Mouse (Mus musculus) liver, embryonic 12.5 days (tissue): ENCODE data around the gene 4931428F04Rik. TPM values are rescaled to one million over a fixed set of nuclear protein-coding genes. Genes with fewer than 3 reads are reported as not detected.
"Not testable (repeated sequence)": the region's sequence is repeated elsewhere in the genome, so short reads cannot be mapped to it uniquely, and the experiment has no call there.

ENCODE experiments used
- ATAC-seq: fragments of 200-750 bp; cut with Nextera tagmentation; 2 replicates; pipeline ENCODE4 v1.8.0; 2017; ENCODE audit warnings: moderate number of reproducible peaks, mild to moderate bottlenecking, moderate library complexity
- H3K27ac ChIP-seq: fragments of 300-500 bp; sonication (generic); 2 replicates; pipeline ENCODE4 v1.5.1; 2016; ENCODE audit warnings: mild to moderate bottlenecking
- H3K27me3 ChIP-seq: fragments of 300-500 bp; sonication (generic); replicated peaks from 2 replicates; pipeline ENCODE4 v1.6.1; 2016; ENCODE audit warnings: mild to moderate bottlenecking, moderate library complexity
- H3K36me3 ChIP-seq: fragments of 300-500 bp; sonication (generic); 2 replicates; pipeline ENCODE4 v1.6.1; 2016; ENCODE audit warnings: mild to moderate bottlenecking, moderate library complexity
- H3K4me1 ChIP-seq: fragments of 300-500 bp; sonication (generic); 2 replicates; pipeline ENCODE4 v1.6.1; 2016
- H3K4me2 ChIP-seq: fragments of 300-500 bp; sonication (generic); 2 replicates; pipeline ENCODE4 v1.6.1; 2016; ENCODE audit warnings: mild to moderate bottlenecking, moderate library complexity
- H3K4me3 ChIP-seq: fragments of 300-500 bp; sonication (generic); 2 replicates; pipeline ENCODE4 v1.5.1; 2016; ENCODE audit warnings: mild to moderate bottlenecking, moderate library complexity
- H3K9ac ChIP-seq: fragments of 300-500 bp; sonication (generic); 2 replicates; pipeline ENCODE4 v1.6.1; 2016; ENCODE audit warnings: mild to moderate bottlenecking, moderate library complexity
- H3K9me3 ChIP-seq: fragments of 300-500 bp; sonication (generic); replicated peaks from 2 replicates; pipeline ENCODE4 v1.6.1; 2016; ENCODE audit warnings: mild to moderate bottlenecking, moderate library complexity
- WGBS: fragments of 180-500 bp; shearing (Covaris S2); methylation state at CpG from one replicate; pipeline ENCODE4 v1.1.7; 2016; ENCODE audit not compliant: insufficient replicate concordance; 5-methylcytosine and 5-hydroxymethylcytosine counted together
- polyA plus RNA-seq: library from polyadenylated mRNA; unstranded; fragments of >200 nt; fragmentation: Nextera tagmentation; extraction: Ambion mirVana; gene quantifications from 2 replicates; pipeline ENCODE4 v1.2.1, GENCODE M21; 2016

4931428F04Rik gene
- polyA plus RNA-seq, 1 experiment from 2014 or later = 1.6 TPM

DNA sequence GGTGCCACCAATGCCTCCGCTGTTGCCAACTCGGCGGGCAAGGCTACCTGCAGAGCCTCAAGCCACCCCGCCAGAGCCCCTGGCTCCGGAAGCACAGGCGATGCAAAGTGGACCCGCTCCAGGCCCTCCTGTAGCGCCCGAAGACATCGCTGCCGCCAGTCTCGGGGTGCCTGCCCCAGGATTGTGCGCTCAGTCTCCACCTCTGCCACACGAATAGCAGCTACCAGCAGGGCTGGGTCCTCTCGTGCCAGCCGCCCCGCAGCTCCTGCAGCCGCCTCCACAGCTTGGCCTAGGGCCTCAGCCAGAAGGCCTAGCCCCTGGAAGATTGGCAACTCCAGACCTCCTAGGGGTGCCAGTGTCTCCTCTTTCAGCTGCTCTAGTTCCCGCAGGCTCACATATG lies 3.7 kb upstream of the 4931428F04Rik start:
- H3K4me1 ChIP-seq = peaks cover 49% of the 10 kb centered on the region
- 74% methylated on average over 19 of the region's 19 CpGs for WGBS
- peaks cover 3% of the 10 kb centered on the region for H3K36me3 ChIP-seq
- H3K27me3 ChIP-seq = peaks cover 12% of the 10 kb centered on the region
- no peak for ATAC-seq
- H3K9me3 ChIP-seq = no peaks in the 10 kb centered on the region
- no peak overlapping the region for H3K9ac ChIP-seq
- H3K4me3 ChIP-seq = no peak overlapping the region
- no peak overlapping the region for H3K4me2 ChIP-seq
- no peak overlapping the region for H3K27ac ChIP-seq

DNA sequence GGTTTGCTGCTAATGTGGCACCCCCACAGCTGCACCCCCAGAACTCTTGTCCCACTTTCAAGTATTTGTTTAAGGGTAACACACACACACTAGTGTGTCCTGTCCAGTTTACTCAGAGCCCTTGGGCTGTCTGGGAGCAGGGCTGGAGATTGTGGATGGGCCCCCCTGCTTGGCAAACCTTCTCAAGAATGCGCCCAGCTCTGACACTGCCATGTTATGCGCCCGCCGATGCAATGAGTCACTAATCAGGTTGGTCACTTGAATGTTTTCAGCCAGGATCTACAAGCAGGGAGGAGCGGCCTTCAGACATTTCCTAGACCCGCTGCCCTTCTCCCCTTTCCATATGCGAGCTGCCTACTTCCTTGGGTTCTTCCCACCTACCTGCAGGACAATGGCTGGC lies 2.8 kb upstream of the 4931428F04Rik start:
- Histone ChIP-seq H3K4me2 (no peak overlapping the region), H3K27ac (no peak overlapping the region), H3K36me3 (no peaks in the 10 kb centered on the region), H3K27me3 (peaks cover 12% of the 10 kb centered on the region), H3K9me3 (no peaks in the 10 kb centered on the region), H3K4me1 (peaks cover 51% of the 10 kb centered on the region), H3K4me3 (no peak overlapping the region), H3K9ac (no peak overlapping the region)
- ATAC-seq = no peak
- WGBS = 77% methylated on average over 7 of the region's 7 CpGs

DNA sequence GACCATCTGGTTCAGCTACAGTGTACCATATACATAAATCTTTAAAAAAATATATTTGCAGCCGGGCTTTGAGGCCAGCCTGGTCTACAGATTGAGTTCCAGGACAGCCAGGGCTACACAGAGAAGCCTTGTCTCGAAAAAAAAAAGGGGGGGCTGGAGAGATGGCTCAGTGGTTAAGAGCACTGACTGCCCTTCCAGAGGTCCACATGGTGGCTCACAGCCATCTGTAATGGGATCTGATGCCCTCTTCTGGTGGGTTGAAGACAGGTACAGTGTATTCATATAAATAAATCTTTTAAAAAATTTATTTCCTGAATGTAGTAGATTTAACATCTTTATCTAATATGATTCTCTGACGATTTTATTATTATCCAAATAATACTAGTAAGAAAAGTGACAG lies 2.1 kb upstream of the 4931428F04Rik start:
- 44% methylated on average over 3 of the region's 3 CpGs for WGBS
- H3K9me3 ChIP-seq, H3K4me2 ChIP-seq, ATAC-seq, H3K27ac ChIP-seq, H3K4me3 ChIP-seq, H3K36me3 ChIP-seq, H3K9ac ChIP-seq: not testable (repeated sequence)
- peaks cover 46% of the 10 kb centered on the region for H3K4me1 ChIP-seq
- H3K27me3 ChIP-seq = peaks cover 15% of the 10 kb centered on the region

DNA sequence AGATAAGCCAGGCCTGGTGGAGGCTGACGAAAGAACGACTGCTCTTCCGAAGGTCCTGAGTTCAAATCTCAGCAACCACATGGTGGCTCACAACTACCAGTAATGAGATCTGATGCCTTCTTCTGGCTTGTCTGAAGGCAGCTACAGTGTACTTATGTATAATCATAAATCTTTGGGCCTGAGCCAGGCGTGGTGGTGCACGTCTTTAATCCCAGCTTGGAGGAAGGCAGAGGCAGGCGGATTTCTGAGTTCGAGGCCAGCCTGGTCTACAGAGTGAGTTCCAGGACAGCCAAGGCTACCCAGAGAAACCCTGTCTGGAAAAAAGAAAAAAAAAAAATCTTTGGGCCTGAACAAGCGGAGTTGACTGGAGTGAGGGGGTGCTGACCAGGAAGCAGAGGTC lies 1.7 kb upstream of the 4931428F04Rik start:
- not testable (repeated sequence) for H3K36me3 ChIP-seq, ATAC-seq, H3K9ac ChIP-seq, H3K4me3 ChIP-seq, H3K27ac ChIP-seq, H3K4me2 ChIP-seq, H3K9me3 ChIP-seq
- 77% methylated on average over 8 of the region's 8 CpGs for WGBS
- peaks cover 19% of the 10 kb centered on the region for H3K27me3 ChIP-seq
- H3K4me1 ChIP-seq = peaks cover 42% of the 10 kb centered on the region

DNA sequence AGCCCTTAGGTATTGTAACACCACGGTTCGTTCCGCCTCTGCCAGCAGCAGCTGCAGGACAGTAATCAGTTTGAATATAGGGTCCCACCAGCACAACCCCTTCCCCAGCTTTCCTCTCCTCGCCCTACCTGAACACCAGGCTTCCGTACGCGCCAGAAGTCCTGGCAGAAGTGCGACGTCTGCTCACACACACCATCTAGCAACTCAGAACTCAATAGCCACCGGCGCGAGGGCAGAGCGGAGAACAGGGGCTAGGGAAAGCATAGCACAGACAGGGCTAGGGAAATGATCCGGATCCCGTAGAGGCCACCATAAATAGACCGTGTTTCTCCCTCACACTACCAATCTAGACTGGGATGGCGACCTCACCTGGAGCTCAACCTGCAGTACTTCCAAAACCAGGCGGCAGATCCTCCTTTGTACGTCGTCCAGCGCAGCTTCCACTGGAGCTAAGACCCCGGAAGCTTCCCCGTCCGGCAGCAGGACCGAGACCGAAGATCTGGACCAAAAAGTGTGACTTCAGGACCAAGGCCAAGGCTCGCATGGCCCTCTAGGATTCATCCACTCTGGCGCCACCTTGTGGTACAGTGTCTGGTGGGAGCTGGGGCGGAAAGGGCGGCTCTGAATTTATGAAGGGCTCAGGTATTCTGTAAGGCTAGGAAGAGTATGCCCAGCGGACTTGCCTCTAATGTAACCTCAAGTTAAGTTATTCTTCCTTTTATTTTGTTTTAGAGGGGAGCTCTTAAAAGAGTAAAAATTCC lies 1.1 kb upstream of the 4931428F04Rik start:
- Histone ChIP-seq H3K9me3 (no peaks in the 10 kb centered on the region), H3K9ac (no peak overlapping the region), H3K4me3 (peak overlapping the region; percentile 53), H3K27ac (no peak overlapping the region), H3K27me3 (peaks cover 26% of the 10 kb centered on the region), H3K4me2 (peak overlapping the region; percentile 85), H3K4me1 (peaks cover 36% of the 10 kb centered on the region), H3K36me3 (no peaks in the 10 kb centered on the region)
- WGBS = 17% methylated on average over 31 of the region's 31 CpGs
- ATAC-seq = no peak

DNA sequence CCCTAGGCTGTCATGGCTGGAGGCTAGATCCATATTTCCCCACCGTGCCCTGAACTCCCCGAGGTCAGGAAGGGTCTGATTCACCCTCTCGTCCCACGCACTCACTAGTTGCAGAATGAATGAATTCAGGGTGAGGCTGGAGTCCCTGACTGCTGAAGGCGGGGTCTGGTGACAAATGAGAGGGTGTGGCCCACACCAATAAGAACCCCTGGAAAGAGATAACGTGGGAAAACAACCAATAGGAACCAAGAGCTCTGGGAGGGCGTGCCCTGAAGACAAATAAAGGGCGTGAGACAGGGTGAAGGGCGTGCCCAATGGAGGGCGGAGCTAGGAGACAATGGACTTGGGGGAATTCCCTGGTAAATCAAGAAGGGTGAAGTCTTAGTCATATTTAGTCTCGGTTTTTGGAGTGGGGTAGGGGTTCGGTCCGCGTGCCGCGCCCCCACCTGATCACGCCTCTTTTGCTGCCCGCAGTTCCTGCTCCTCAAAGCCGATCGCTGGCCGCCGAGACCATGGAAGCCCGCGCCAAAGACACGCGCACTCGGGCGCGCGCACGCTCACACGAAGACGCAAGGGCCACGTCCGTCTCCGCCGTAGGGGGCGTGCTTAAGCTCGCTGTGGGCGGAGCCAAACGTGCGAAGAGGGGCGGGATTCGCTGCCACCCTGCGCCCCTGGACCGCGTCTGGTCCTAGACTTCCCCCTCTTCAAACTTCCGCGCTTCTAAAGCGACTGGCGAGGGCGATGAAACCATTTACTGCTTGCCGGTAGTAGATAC lies 519 bp downstream of the 4931428F04Rik start:
- Histone ChIP-seq H3K4me1 (peaks cover 33% of the 10 kb centered on the region), H3K4me2 (peak overlapping the region; percentile 85), H3K9me3 (no peaks in the 10 kb centered on the region), H3K27me3 (peaks cover 40% of the 10 kb centered on the region), H3K4me3 (peak overlapping the region; percentile 53), H3K36me3 (no peaks in the 10 kb centered on the region), H3K9ac (peak overlapping the region; percentile 25; the same call in 1 of the 2 replicates), H3K27ac (peak overlapping the region; percentile 59)
- peak; percentile 85 for ATAC-seq
- 1% methylated on average over 53 of the region's 53 CpGs for WGBS

DNA sequence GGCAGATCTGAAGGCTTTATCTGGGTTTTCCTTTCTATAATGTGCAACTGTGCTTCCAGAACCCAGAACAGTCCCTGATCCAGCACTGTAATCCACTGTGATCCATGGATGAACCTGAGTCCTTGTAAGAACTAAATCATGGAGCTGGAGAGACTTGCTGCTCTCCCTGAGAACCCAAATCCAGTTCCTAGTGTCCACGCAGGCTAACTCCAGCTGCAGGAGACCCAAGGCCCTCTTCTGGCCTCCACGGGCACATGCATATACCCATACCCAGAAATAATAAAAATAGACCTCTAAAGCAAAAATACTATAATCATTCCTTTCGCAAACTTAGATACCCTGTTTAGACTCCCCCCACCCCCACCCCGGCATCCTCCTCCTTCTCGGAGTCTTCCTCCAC lies 1.4 kb downstream of the 4931428F04Rik start:
- Histone ChIP-seq H3K9ac (no peak overlapping the region), H3K36me3 (no peaks in the 10 kb centered on the region), H3K4me1 (peaks cover 37% of the 10 kb centered on the region), H3K27me3 (peaks cover 46% of the 10 kb centered on the region), H3K9me3 (no peaks in the 10 kb centered on the region), H3K4me2 (no peak overlapping the region), H3K4me3 (no peak overlapping the region), H3K27ac (no peak overlapping the region)
- ATAC-seq = no peak
- WGBS = 85% methylated on average over 5 of the region's 5 CpGs

DNA sequence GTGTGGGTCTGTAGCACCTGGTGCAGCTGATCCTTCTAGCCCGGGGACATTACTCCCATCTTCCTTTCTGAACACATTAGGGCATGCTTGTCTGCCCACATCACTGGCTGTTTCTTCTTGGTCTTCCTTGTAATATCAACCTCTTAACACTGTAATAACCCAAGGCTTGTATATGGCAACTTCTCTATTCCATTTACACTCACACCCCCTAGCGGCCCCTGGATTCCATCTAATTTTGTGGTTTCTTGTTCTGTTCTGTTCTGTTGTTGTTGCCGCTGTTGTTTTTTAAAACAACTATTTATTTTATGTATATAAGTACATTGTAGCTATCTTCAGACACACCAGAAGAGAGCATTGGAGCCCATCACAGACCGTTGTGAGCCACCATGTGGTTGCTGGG lies 2.8 kb downstream of the 4931428F04Rik start:
- Histone ChIP-seq H3K27me3 (peaks cover 59% of the 10 kb centered on the region), H3K4me3 (no peak overlapping the region), H3K4me1 (peaks cover 48% of the 10 kb centered on the region), H3K4me2 (no peak overlapping the region), H3K27ac (no peak overlapping the region), H3K9me3 (no peaks in the 10 kb centered on the region), H3K9ac (no peak overlapping the region), H3K36me3 (no peaks in the 10 kb centered on the region)
- no peak for ATAC-seq
- 69% methylated on average over 4 of the region's 4 CpGs for WGBS

DNA sequence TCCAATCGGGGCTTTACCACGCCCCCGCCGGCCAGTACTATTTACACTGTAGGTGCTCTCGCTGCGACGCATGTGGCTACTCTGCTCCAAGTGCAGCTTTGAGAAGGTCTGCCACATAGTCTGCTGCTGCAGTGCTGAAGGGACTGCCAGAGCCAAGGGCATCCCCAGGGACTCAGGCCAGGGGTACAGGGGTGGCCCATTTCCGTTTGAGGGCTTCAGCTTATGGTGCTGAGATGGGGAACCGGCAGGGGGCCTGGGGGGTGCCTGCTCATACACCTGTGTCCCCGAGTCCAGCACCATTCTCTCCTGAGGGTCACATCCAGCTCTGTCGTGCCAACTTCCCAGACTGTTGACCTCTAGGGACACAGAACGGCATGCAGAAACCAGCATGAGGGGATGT lies 4.2 kb downstream of the 4931428F04Rik start:
- H3K4me2 ChIP-seq = no peak overlapping the region
- no peaks in the 10 kb centered on the region for H3K9me3 ChIP-seq
- H3K27me3 ChIP-seq = peaks cover 70% of the 10 kb centered on the region
- 46% methylated on average over 12 of the region's 12 CpGs for WGBS
- H3K4me3 ChIP-seq = no peak overlapping the region
- no peak for ATAC-seq
- no peak overlapping the region for H3K27ac ChIP-seq
- peaks cover 40% of the 10 kb centered on the region for H3K4me1 ChIP-seq
- no peaks in the 10 kb centered on the region for H3K36me3 ChIP-seq
- H3K9ac ChIP-seq = no peak overlapping the region

DNA sequence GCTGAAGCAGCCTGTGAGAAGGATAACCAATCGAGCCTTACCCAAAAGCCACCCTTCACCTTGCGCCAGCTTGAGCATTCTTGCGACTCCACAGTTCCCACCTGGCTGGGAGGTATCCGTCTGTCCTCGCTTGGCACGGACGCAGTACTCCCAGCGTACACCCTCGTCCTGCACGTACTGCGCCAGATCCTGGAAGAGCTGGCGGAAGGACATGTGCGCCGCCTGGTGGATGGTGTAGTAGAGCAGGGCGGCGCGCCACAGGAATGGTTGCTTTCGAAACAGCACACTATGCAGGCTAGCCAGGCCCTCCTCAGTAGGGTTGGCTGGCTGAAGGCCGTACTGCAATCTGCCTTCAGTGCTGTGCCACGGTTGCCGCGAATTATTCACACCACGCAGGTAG lies 6.6 kb downstream of the 4931428F04Rik start:
- H3K27me3 ChIP-seq = peaks cover 86% of the 10 kb centered on the region
- H3K4me2 ChIP-seq = peak overlapping the region; percentile 47
- H3K9ac ChIP-seq = no peak overlapping the region
- peaks cover 26% of the 10 kb centered on the region for H3K4me1 ChIP-seq
- H3K36me3 ChIP-seq = no peaks in the 10 kb centered on the region
- peak; percentile 76 for ATAC-seq
- no peaks in the 10 kb centered on the region for H3K9me3 ChIP-seq
- H3K27ac ChIP-seq = no peak overlapping the region
- peak overlapping the region; percentile 6; the same call in 1 of the 2 replicates for H3K4me3 ChIP-seq
- whole genome bisulfite sequencing = 22% methylated on average over 23 of the region's 23 CpGs

DNA sequence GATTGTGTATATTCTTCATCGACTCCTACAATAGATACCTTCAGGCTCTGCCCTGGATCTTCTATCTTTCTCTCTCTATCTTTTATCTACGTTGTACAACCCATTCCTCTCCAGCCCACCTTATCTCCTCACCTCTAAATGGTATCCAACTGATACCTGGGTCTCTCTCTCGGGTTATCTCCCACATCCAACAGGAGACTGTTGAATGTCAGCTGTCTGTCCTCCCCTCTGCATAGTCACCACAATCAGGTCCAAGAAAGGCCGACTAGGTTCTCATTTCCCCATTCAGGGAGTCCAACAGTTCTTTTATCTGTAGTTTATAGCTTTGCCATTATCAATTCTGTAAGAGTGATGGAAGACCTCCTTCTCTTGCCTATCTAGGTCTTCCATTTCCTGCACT lies 7.4 kb downstream of the 4931428F04Rik start:
- 40% methylated on average over 4 of the region's 4 CpGs for WGBS
- Histone ChIP-seq H3K27ac (no peak overlapping the region), H3K4me1 (peaks cover 26% of the 10 kb centered on the region), H3K9me3 (no peaks in the 10 kb centered on the region), H3K36me3 (no peaks in the 10 kb centered on the region), H3K4me2 (no peak overlapping the region), H3K27me3 (peaks cover 94% of the 10 kb centered on the region), H3K9ac (no peak overlapping the region), H3K4me3 (no peak overlapping the region)
- no peak for ATAC-seq

DNA sequence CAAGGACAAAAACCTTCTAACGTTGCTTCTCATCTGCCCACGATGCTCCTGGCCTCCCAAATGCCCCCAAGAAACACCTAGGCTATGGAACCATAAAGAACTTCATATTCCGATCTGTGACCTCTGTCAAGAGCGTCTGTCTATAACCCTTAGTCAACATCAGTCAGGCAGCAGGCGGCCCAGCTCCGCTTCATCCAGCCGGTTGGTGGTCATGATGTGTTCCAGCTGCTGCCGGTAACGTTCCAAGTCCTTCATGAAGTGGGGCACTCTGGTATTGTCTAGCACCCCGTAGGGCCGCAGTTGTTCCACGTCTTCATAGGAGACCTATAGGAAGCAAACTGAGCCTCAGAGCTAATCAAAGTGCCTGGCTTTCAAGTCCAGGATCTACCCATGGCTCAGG lies 7.8 kb downstream of the 4931428F04Rik start:
- Histone ChIP-seq H3K36me3 (no peaks in the 10 kb centered on the region), H3K27me3 (peaks cover 95% of the 10 kb centered on the region), H3K27ac (no peak overlapping the region), H3K4me2 (no peak overlapping the region), H3K9ac (no peak overlapping the region), H3K4me3 (no peak overlapping the region), H3K9me3 (no peaks in the 10 kb centered on the region), H3K4me1 (peaks cover 26% of the 10 kb centered on the region)
- ATAC-seq = no peak
- 81% methylated on average over 12 of the region's 12 CpGs for WGBS
